Mouse (Mus musculus) liver, embryonic 13.5 days (tissue): ENCODE data around the gene Il5ra. TPM values are rescaled to one million over a fixed set of nuclear protein-coding genes. Genes with fewer than 3 reads are reported as not detected.

ENCODE experiments used
- ATAC-seq: fragments of 200-750 bp; cut with Nextera tagmentation; 2 replicates; pipeline ENCODE4 v1.8.0; 2017; ENCODE audit warnings: low read depth, mild to moderate bottlenecking, moderate number of reproducible peaks, moderate library complexity
- DNase-seq: peaks from one replicate; pipeline ENCODE4 v3.0.0; 2022
- H3K27ac ChIP-seq: fragments of 300-500 bp; sonication (generic); 2 replicates; pipeline ENCODE4 v1.5.1; 2015; ENCODE audit warnings: moderate library complexity, mild to moderate bottlenecking, inconsistent platforms
- H3K27me3 ChIP-seq: fragments of 300-500 bp; sonication (generic); 2 replicates; pipeline ENCODE4 v1.6.1; 2015; ENCODE audit warnings: mild to moderate bottlenecking, inconsistent platforms
- H3K36me3 ChIP-seq: fragments of 300-500 bp; sonication (generic); 2 replicates; pipeline ENCODE4 v1.6.1; 2015; ENCODE audit warnings: mild to moderate bottlenecking, inconsistent platforms
- H3K4me1 ChIP-seq: fragments of 300-500 bp; sonication (generic); replicated peaks from 2 replicates; pipeline ENCODE4 v1.6.1; 2015; ENCODE audit warnings: inconsistent platforms
- H3K4me2 ChIP-seq: fragments of 300-500 bp; sonication (generic); 2 replicates; pipeline ENCODE4 v1.6.1; 2015; ENCODE audit warnings: inconsistent platforms, mild to moderate bottlenecking, moderate library complexity
- H3K4me3 ChIP-seq: fragments of 300-500 bp; sonication (generic); replicated peaks from 2 replicates; pipeline ENCODE4 v1.5.1; 2015; ENCODE audit warnings: mild to moderate bottlenecking, inconsistent platforms
- H3K9ac ChIP-seq: fragments of 300-500 bp; sonication (generic); 2 replicates; pipeline ENCODE4 v1.6.1; 2015; ENCODE audit warnings: mild to moderate bottlenecking, inconsistent platforms
- H3K9me3 ChIP-seq: fragments of 300-500 bp; sonication (generic); replicated peaks from 2 replicates; pipeline ENCODE4 v1.6.1; 2016; ENCODE audit warnings: inconsistent platforms
- WGBS: fragments of 180-500 bp; shearing (Covaris S2); methylation state at CpG from one replicate; pipeline ENCODE4 v1.1.7; 2015; ENCODE audit not compliant: insufficient replicate concordance; 5-methylcytosine and 5-hydroxymethylcytosine counted together
- polyA plus RNA-seq: library from polyadenylated mRNA; unstranded; fragments of >200 nt; fragmentation: Nextera tagmentation; extraction: Ambion mirVana; gene quantifications from 2 replicates; pipeline ENCODE4 v1.2.1, GENCODE M21; 2015

The Il5ra gene
- polyA plus RNA-seq, 1 experiment from 2014 or later: 0.10 TPM

DNA sequence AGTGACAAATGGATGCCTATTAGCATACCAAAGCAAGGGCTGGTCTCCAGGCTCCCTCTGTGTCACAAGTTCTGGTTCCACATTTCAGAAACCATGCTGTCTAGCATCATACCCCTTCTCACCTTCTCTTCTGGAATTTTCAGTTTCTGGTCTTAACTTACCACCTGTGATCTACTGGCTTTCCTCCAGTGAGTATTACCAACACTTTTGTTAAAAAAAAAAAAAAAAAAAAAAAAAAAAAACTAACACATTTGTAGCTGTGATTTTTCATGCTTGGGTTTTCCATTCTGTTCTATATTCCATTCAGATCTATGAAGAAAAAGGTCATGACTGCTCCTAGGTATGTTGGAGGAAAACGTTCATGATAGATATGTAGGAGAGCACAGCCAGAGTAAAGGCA, 17.1 kb upstream of the Il5ra start:
- Histone ChIP-seq H3K4me1 (peaks cover 22% of the 10 kb centered on the region), H3K27ac (no peak overlapping the region), H3K9ac (no peak overlapping the region), H3K36me3 (no peaks in the 10 kb centered on the region), H3K27me3 (no peaks in the 10 kb centered on the region), H3K4me2 (no peak overlapping the region), H3K9me3 (no peaks in the 10 kb centered on the region), H3K4me3 (no peak overlapping the region)
- DNase-seq: no peak
- ATAC-seq: no peak
- 49% methylated on average over 1 of the region's 1 CpGs for WGBS

DNA sequence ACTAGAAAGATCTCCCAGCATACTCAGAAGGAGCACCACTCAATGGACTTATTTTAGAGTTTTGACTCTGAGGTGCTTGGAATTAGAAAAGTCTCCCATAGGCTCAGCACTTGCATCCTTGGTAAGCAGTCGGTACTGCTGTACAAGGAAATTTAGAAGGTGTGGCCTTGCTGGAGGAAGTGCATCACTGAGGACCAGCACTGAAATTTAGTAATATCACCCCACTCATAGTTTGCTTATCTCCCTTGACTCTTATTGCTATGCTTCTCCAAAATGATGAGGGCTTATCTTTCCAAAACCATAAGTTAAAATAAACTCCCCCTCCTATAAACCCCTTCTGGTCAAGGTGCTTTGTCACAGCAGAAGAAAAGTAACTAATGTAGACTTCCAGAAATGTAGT, 12.6 kb upstream of the Il5ra start:
- DNase-seq (no peak), ATAC-seq (peak; percentile 65; the same call in 1 of the 2 replicates)
- 22% methylated on average over 1 of the region's 1 CpGs for WGBS
- H3K27me3 ChIP-seq: no peaks in the 10 kb centered on the region
- 0 out of 2 replicates have a peak, but pooled peaks cover 11% of the 10 kb centered on the region for H3K4me1 ChIP-seq
- no peaks in the 10 kb centered on the region for H3K36me3 ChIP-seq
- no peak overlapping the region for H3K4me2 ChIP-seq
- H3K9ac ChIP-seq: no peak overlapping the region
- H3K4me3 ChIP-seq: no peak overlapping the region
- no peaks in the 10 kb centered on the region for H3K9me3 ChIP-seq
- no peak overlapping the region for H3K27ac ChIP-seq

DNA sequence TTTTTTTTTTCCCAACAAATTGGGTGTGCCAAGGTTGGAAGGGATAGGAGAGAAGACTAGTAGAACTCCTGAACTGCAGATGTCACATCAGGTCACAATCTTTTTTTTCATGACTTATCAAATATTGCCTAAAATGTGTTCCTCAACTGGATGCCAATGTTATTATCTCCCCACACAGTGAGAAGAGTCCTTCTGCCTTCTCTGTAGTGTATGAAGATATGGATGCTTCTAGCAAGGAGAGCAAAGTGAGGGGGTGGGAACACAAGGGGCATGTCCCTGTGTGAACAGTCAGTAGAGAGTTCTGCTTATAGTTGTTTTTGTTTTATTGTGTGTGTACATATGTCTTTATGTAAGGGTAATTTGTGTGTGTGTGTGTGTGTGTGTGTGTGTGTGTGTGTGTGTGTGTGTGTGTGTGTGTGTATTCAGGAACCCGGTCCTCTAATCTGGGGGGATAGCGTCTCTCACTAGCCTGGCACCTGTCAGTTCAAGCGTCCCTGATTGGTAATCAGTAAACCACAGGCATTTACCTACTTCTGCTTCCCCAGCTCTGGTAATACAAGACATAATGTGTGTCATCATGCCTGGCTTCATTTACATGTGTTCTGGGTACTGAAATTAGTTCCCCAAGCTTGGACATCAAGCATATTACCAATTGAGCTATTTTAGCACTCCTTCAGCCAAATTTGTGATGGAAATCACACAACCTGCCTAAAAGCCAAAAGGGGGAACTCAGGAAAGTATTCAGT, 11.8 kb upstream of the Il5ra start:
- no peaks in the 10 kb centered on the region for H3K9me3 ChIP-seq
- H3K4me1 ChIP-seq: 0 out of 2 replicates have a peak, but pooled peaks cover 11% of the 10 kb centered on the region
- H3K4me3 ChIP-seq: no peak overlapping the region
- H3K36me3 ChIP-seq: no peaks in the 10 kb centered on the region
- no peak overlapping the region for H3K27ac ChIP-seq
- H3K27me3 ChIP-seq: no peaks in the 10 kb centered on the region
- no peak overlapping the region for H3K9ac ChIP-seq
- no peak overlapping the region for H3K4me2 ChIP-seq
- ATAC-seq (no peak), DNase-seq (no peak)
- 16% methylated on average over 3 of the region's 3 CpGs for WGBS

DNA sequence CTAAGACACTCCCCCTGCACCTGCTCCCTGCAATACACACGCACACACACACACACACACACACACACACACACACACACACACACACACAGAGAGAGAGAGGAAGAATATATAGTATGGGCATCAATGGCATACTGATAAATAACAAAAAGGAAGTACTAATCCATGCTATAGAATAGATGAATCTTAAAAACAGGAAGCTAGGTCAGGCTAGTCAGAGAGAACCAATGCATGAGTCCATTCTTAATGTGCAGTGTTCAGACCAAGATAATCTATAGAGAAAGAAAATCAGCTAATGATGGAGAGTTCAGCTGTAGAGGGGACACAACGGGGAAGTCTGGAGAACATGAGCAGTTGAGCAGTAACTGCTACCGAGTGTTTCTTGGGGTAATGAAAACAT, 9.5 kb upstream of the Il5ra start:
- ATAC-seq (no peak), DNase-seq (no peak)
- 0 out of 2 replicates have a peak, but pooled peaks cover 11% of the 10 kb centered on the region for H3K4me1 ChIP-seq
- no peak overlapping the region for H3K4me3 ChIP-seq
- no peak overlapping the region for H3K9ac ChIP-seq
- no peaks in the 10 kb centered on the region for H3K9me3 ChIP-seq
- no peaks in the 10 kb centered on the region for H3K36me3 ChIP-seq
- H3K27ac ChIP-seq: no peak overlapping the region
- no peak overlapping the region for H3K4me2 ChIP-seq
- no peaks in the 10 kb centered on the region for H3K27me3 ChIP-seq
- WGBS: 16% methylated on average over 2 of the region's 3 CpGs

DNA sequence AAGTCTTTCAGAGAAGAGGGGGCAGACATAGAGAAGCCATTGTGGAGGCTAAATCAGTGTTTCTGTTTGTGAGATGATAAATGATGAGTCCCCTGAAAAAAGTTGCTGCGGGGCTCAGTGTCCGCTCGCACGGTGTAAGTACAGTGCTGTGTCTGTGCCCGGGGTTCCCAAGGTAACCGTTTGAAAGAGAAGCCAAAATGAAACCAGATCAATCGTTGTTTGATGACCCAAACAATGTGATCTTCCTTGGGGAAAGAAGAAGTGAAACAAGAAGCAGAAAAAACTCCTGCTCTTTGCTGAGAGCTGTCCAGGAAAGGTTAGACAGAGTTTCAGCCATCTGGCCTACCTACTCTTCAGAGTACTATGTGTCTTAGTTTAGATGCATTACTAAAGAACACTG, 1.5 kb upstream of the Il5ra start:
- H3K27ac ChIP-seq: no peak overlapping the region
- ATAC-seq: no peak
- WGBS: 76% methylated on average over 7 of the region's 7 CpGs

DNA sequence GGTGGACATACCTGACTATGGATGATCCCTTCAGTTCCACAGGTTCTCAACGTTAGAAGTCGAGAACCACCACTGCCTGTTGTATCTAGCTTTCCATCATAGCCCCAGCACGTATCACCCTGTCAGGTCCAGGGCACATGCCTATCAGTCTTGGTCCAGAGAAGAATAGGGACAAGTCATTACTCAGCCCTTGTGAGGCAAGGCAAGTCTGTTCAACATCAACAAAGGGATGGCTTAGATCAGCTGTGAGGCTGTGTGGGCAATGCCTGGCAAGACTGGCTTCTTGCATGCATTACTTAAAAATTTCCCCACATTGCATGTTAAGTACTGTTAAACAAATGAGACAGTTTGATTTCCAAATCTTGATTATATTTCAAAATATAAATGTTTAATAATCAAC, 1.0 kb downstream of the Il5ra start:
- H3K9ac ChIP-seq: no peak overlapping the region
- no peaks in the 10 kb centered on the region for H3K4me1 ChIP-seq
- no peak for ATAC-seq
- H3K27ac ChIP-seq: no peak overlapping the region
- H3K27me3 ChIP-seq: no peaks in the 10 kb centered on the region
- 48% methylated on average over 3 of the region's 3 CpGs for WGBS
- no peak for DNase-seq
- H3K4me2 ChIP-seq: no peak overlapping the region
- no peaks in the 10 kb centered on the region for H3K36me3 ChIP-seq
- no peak overlapping the region for H3K4me3 ChIP-seq
- no peaks in the 10 kb centered on the region for H3K9me3 ChIP-seq

More for the DNA sequence above, 1.5 kb upstream of the Il5ra start:
- DNase-seq: no peak
- Histone ChIP-seq H3K9me3 (no peaks in the 10 kb centered on the region), H3K9ac (no peak overlapping the region), H3K36me3 (no peaks in the 10 kb centered on the region), H3K27me3 (no peaks in the 10 kb centered on the region), H3K4me1 (no peaks in the 10 kb centered on the region), H3K4me3 (no peak overlapping the region), H3K4me2 (no peak overlapping the region)

DNA sequence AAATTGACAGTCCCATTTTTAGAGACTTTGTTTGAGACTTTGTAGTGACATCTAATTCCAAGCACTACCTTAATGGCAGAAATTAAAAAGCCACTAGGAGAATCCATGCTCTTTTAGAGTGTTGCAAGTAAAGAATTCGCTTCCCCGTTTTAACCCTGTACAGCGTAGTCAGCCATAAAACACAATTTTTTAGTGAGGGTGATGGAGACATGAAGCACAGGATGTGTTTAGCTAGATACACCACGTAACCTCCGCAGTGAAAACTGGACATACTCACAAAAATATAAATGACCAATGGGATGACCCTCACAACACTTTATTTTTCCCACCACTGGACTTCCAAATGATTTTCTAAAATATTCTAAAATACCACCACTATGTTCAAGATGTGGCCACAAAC, 1.6 kb downstream of the Il5ra start:
- no peaks in the 10 kb centered on the region for H3K36me3 ChIP-seq
- no peak overlapping the region for H3K4me2 ChIP-seq
- no peak overlapping the region for H3K4me3 ChIP-seq
- H3K4me1 ChIP-seq: no peaks in the 10 kb centered on the region
- H3K9ac ChIP-seq: no peak overlapping the region
- no peaks in the 10 kb centered on the region for H3K9me3 ChIP-seq
- H3K27ac ChIP-seq: no peak overlapping the region
- WGBS: 80% methylated on average over 5 of the region's 5 CpGs
- DNase-seq (no peak), ATAC-seq (no peak)
- H3K27me3 ChIP-seq: no peaks in the 10 kb centered on the region

DNA sequence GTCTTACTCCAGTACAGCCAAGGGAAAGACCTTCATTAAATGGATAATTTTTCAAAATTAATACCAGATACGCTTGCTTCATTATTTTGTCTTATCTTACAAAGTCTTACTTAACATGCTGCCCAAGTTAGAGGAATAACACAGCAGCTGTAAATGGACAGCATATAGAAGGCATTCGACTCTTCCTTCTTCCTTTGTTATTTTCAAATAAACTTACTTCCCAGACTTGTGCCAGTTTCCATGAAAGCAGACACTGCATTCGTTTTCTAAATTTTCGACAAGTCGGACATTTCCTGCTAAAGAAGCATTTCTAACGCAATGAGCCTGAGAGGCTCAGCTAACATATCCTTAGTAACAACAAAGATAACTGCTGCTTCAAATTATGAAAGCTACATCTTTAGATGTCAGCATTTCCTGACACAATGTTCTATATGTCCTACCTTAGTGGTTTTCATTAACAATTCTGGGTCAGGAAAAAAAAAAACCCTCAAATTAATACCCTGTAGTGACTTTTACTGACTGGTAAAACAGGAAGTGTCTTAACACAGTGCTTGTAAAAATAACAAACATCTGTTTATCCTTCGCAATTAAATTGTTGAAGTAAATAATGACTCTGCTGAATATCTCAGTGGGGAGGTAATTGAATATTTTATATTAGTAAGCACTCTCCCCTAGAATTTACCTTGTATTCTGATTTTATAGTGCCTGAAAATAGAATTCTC, 3.0 kb downstream of the Il5ra start:
- Histone ChIP-seq H3K27me3 (no peaks in the 10 kb centered on the region), H3K27ac (no peak overlapping the region), H3K36me3 (no peaks in the 10 kb centered on the region), H3K4me2 (no peak overlapping the region), H3K4me3 (no peak overlapping the region), H3K4me1 (no peaks in the 10 kb centered on the region), H3K9me3 (no peaks in the 10 kb centered on the region), H3K9ac (no peak overlapping the region)
- WGBS: 49% methylated on average over 7 of the region's 7 CpGs
- DNase-seq: no peak
- no peak for ATAC-seq

DNA sequence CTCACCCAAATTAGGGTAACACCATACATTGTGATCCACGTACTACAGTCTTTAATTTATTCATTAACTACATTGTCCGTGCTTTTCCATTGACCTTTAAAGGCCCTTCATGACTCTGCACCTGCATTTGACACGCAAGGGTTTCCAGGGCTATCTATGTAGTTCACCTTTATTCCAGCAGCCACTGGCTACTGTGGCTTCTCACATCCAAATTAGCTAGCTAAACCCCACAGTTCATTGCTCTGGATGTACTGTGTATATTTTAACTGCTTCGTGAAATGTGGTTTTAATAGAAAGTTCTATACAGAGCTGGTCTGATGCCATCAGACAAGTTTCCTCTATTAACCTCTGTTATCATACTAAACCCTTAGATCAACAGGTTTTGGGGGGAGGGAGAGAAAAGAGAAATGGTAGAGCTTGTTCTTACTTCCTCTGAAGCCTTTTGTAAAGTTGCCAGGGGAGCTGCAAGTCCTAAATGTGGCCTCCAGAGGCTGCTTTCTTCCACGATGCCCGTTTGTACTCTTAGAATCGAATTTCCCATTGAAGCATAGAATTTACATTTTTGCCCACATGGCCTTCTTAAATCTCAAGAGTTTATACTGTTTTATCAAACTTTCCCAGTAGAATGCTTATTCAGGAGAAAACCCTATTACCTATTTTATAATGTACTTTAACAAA, 5.1 kb downstream of the Il5ra start:
- no peaks in the 10 kb centered on the region for H3K36me3 ChIP-seq
- no peak overlapping the region for H3K4me3 ChIP-seq
- DNase-seq: no peak
- H3K4me1 ChIP-seq: no peaks in the 10 kb centered on the region
- H3K27me3 ChIP-seq: no peaks in the 10 kb centered on the region
- 58% methylated on average over 7 of the region's 7 CpGs for WGBS
- H3K9me3 ChIP-seq: no peaks in the 10 kb centered on the region
- no peak overlapping the region for H3K27ac ChIP-seq
- no peak overlapping the region for H3K9ac ChIP-seq
- ATAC-seq: no peak
- no peak overlapping the region for H3K4me2 ChIP-seq

DNA sequence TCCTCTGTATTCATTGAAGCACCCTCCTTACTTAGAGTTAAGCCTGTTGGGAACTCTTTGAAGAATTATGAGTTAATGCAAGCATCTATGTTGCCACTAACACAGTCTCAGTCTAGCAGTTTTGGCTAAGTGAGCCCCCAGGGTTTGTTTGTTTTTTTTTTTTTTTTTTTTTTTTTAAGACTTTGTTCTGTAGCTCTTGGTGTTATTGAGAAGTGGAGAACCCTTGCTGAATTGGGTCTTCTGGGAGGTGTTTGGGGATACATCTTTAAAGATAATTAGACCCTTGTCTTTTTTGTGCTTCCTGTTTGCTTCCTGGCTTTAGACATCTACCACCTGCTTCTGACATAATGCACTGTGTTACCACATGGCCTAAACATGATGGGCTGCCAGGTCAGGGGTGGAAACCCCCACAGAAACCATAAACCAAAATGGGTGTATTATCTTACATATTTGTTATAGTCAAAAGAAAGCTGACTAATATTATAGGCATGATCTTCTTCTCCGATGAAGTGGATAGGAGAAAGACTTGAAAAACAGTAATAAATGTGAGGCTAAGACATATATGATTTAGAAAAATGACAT, 8.5 kb downstream of the Il5ra start:
- H3K4me3 ChIP-seq: no peak overlapping the region
- ATAC-seq (no peak), DNase-seq (no peak)
- no peaks in the 10 kb centered on the region for H3K27me3 ChIP-seq
- H3K4me1 ChIP-seq: no peaks in the 10 kb centered on the region
- 65% methylated on average over 1 of the region's 1 CpGs for WGBS
- H3K9ac ChIP-seq: no peak overlapping the region
- no peak overlapping the region for H3K4me2 ChIP-seq
- no peaks in the 10 kb centered on the region for H3K36me3 ChIP-seq
- H3K9me3 ChIP-seq: no peaks in the 10 kb centered on the region
- H3K27ac ChIP-seq: no peak overlapping the region

DNA sequence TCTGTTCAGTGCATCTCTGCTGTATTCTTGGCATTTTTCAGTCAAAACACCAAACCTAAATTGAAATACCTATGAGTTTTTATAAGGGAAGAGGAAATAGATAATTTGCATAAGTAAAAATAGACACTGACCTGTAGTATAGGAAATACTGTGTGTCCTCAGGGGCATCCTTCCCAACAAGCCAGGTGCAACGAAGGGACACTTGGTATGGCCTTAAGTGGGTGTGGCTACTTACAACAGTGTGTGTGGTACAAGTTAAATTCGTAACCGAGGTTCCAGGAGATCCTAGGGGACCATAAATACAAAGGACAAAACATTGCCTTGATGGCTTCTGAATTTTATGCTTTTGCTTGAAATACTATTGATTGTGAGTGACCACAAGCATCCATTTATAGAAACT, 10.6 kb downstream of the Il5ra start:
- no peak overlapping the region for H3K27ac ChIP-seq
- no peak for DNase-seq
- H3K4me1 ChIP-seq: no peaks in the 10 kb centered on the region
- WGBS: 48% methylated on average over 3 of the region's 3 CpGs
- no peak for ATAC-seq
- no peak overlapping the region for H3K9ac ChIP-seq
- no peak overlapping the region for H3K4me2 ChIP-seq
- H3K9me3 ChIP-seq: no peaks in the 10 kb centered on the region
- no peaks in the 10 kb centered on the region for H3K27me3 ChIP-seq
- H3K4me3 ChIP-seq: no peak overlapping the region
- no peaks in the 10 kb centered on the region for H3K36me3 ChIP-seq
